Mouse (Mus musculus) testis, postnatal 14 days (tissue): ENCODE data around the gene Olfr362.
"Not testable (repeated sequence)": the region's sequence is repeated elsewhere in the genome, so short reads cannot be mapped to it uniquely, and the experiment has no call there.

ENCODE experiments used
- DNase-seq: peaks from one replicate; pipeline ENCODE4 v3.0.0; 2021; ENCODE audit warnings: low spot score

Olfr362 gene

GRCm38 (mm10) chr2:37117810-37118209 lies at the start of gene Olfr362:
TSS of gene Olfr362 (minus strand) at chr2:37117910.
- DNase-seq, result no peak

GRCm38 (mm10) chr2:37139022-37139421 lies 21.3 kb upstream of the Olfr362 start, which contains the start of gene Olfr364-ps1:
TSS of gene Olfr364-ps1 (plus strand) at chr2:37139322.
- no peak for DNase-seq

GRCm38 (mm10) chr2:37089190-37089589 lies 28.5 kb downstream of the Olfr362 start, which contains the start of gene Olfr361:
TSS of gene Olfr361 (minus strand) at chr2:37089290.
- not testable (repeated sequence) for DNase-seq

- DNase-seq, result no peak
Observed at GRCm38 (mm10) chr2:37065446-37065845, 52.3 kb downstream of the Olfr362 start, which contains the start of gene Olfr360. TSS of gene Olfr360 (plus strand) at chr2:37065746.
